Mouse (Mus musculus) MEL (cell line): ENCODE measurements at regions not wholly inside any gene's neighbourhood (a gene's known extent, or its start where the extent isn't known, plus 50 kb on each side); places are given as distances from the start of the nearest gene placed in this dataset.

Source experiments
- CTCF ChIP-seq, 3 experiments: IDR thresholded peaks in 2 of 3; conservative IDR thresholded peaks in 1 of 3; 2 replicates each; pipeline ENCODE4 v1.5.1; 2011 to 2012; ENCODE audit warnings: low read length in 3 of 3, low read depth in 2 of 3, mild to moderate bottlenecking in 2 of 3, improper control_type of control experiment in 1 of 3, inconsistent platforms in 1 of 3, mixed read lengths in 1 of 3, moderate library complexity in 1 of 3; ENCODE audit not compliant: control insufficient read depth in 1 of 3, insufficient read depth in 1 of 3, poor library complexity in 1 of 3, severe bottlenecking in 1 of 3
- E2F4 ChIP-seq: IDR thresholded peaks from 2 replicates; pipeline ENCODE4 v1.6.1; 2011; ENCODE audit warnings: low read depth, low read length, improper control_type of control experiment, borderline replicate concordance
- EP300 ChIP-seq, 2 experiments: IDR thresholded peaks; 2 replicates each; pipeline ENCODE4 v1.6.1; 2011; ENCODE audit warnings: improper control_type of control experiment in 2 of 2, low read length in 2 of 2, low read depth in 1 of 2, mild to moderate bottlenecking in 1 of 2
- ETS1 ChIP-seq: IDR thresholded peaks from 2 replicates; pipeline ENCODE4 v1.6.1; 2012; ENCODE audit warnings: low read depth, mild to moderate bottlenecking, inconsistent platforms, low read length, improper control_type of control experiment, moderate library complexity
- GATA1 ChIP-seq: IDR thresholded peaks from 2 replicates; pipeline ENCODE4 v1.6.1; 2011; ENCODE audit warnings: low read depth, low read length, improper control_type of control experiment
- JUND ChIP-seq: IDR thresholded peaks from 2 replicates; pipeline ENCODE4 v1.6.1; 2011; ENCODE audit warnings: low read depth, mild to moderate bottlenecking, improper control_type of control experiment, low read length
- NRF1 ChIP-seq: IDR thresholded peaks from 2 replicates; pipeline ENCODE4 v1.6.1; 2014; ENCODE audit warnings: low read depth, mild to moderate bottlenecking, inconsistent platforms, low read length, improper control_type of control experiment, moderate library complexity; ENCODE audit not compliant: poor library complexity, insufficient read depth, severe bottlenecking
- SIN3A ChIP-seq: IDR thresholded peaks from 2 replicates; pipeline ENCODE4 v1.6.1; 2012; ENCODE audit warnings: low read length, improper control_type of control experiment, inconsistent platforms
- TBP ChIP-seq: IDR thresholded peaks from 2 replicates; pipeline ENCODE4 v1.8.0; 2011; ENCODE audit warnings: low read depth, low read length, improper control_type of control experiment
- UBTF ChIP-seq: IDR thresholded peaks from 2 replicates; pipeline ENCODE4 v1.6.1; 2012; ENCODE audit warnings: low read depth, mild to moderate bottlenecking, inconsistent platforms, low read length, improper control_type of control experiment, moderate library complexity, borderline replicate concordance; ENCODE audit not compliant: insufficient read depth
- ZC3H11A ChIP-seq: IDR thresholded peaks from 2 replicates; pipeline ENCODE4 v1.6.1; 2012; ENCODE audit warnings: low read depth, mild to moderate bottlenecking, inconsistent platforms, low read length, improper control_type of control experiment
- ZMIZ1 ChIP-seq: IDR thresholded peaks from 2 replicates; pipeline ENCODE4 v1.6.1; 2012; ENCODE audit warnings: low read depth, mild to moderate bottlenecking, inconsistent platforms, low read length, improper control_type of control experiment, moderate library complexity

DNA sequence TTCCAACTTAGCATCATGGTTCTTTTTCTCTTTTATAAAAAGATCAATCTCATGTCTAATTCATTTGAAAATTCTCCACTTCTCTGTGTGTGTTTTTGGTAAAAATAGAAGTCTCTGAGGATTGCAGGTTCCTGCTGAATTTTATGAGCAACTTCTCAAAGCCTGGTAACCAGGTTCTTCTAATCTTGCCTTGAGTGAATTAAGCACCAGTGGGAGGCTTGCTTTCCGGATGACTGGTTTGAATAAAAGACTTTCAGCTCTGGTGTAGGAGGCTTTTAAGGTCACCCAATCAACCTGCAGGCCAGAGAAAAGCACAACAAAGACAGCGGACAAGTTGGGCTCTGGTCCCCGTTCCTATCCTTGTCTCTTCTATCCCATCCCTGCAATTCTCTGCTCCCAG lies 78.3 kb upstream of the Syt6 start:
- TF ChIP-seq UBTF, result no peak
- TF ChIP-seq CTCF (IDR thresholded peaks at IDR 0.05 in 2 of 3, conservative IDR thresholded peaks at IDR 0.05 in 1 of 3; ENCODE audit: control insufficient read depth in 1 of 3, insufficient read depth in 1 of 3, low read depth in 2 of 3, low read length in 3 of 3, poor library complexity in 1 of 3, severe bottlenecking in 1 of 3), result no peak
- TF ChIP-seq E2F4, result no peak
- TF ChIP-seq ZMIZ1, result no peak
- no peak for TF ChIP-seq EP300 (IDR thresholded peaks at IDR 0.05; ENCODE audit: low read depth in 1 of 2, low read length in 2 of 2)
- TF ChIP-seq JUND, result no peak
- no peak for TF ChIP-seq ZC3H11A
- TF ChIP-seq GATA1, result no peak
- no peak for TF ChIP-seq NRF1
- no peak for TF ChIP-seq ETS1
- no peak for TF ChIP-seq SIN3A
- no peak for TF ChIP-seq TBP
